Mouse (Mus musculus) hindbrain, embryonic 13.5 days (tissue): Measurements from ENCODE around the gene Nrros. TPM values are rescaled to one million over a fixed set of nuclear protein-coding genes. Genes with fewer than 3 reads are reported as not detected.
A peak's percentile ranks its signal among the peaks of the same experiment; 100 is the strongest.

ENCODE experiments used
- ATAC-seq: fragments of 200-750 bp; cut with Nextera tagmentation; 2 replicates; pipeline ENCODE4 v1.8.0; 2017; ENCODE audit warnings: moderate TSS enrichment; ENCODE audit not compliant: low FRiP score
- H3K27ac ChIP-seq: fragments of 300-500 bp; sonication (generic); 2 replicates; pipeline ENCODE4 v1.5.1; 2015; ENCODE audit warnings: inconsistent platforms, mild to moderate bottlenecking, moderate library complexity
- H3K27me3 ChIP-seq: fragments of 300-500 bp; sonication (generic); 2 replicates; pipeline ENCODE4 v1.6.1; 2015; ENCODE audit warnings: mild to moderate bottlenecking, inconsistent platforms
- H3K36me3 ChIP-seq: fragments of 300-500 bp; sonication (generic); 2 replicates; pipeline ENCODE4 v1.6.1; 2015; ENCODE audit warnings: mild to moderate bottlenecking, inconsistent platforms
- H3K4me1 ChIP-seq: fragments of 300-500 bp; sonication (generic); replicated peaks from 2 replicates; pipeline ENCODE4 v1.6.1; 2015; ENCODE audit warnings: inconsistent platforms
- H3K4me2 ChIP-seq: fragments of 300-500 bp; sonication (generic); 2 replicates; pipeline ENCODE4 v1.6.1; 2015; ENCODE audit warnings: inconsistent platforms, mild to moderate bottlenecking, moderate library complexity
- H3K4me3 ChIP-seq: fragments of 300-500 bp; sonication (generic); 2 replicates; pipeline ENCODE4 v1.5.1; 2015; ENCODE audit warnings: mild to moderate bottlenecking, inconsistent platforms
- H3K9ac ChIP-seq: fragments of 300-500 bp; sonication (generic); 2 replicates; pipeline ENCODE4 v1.6.1; 2015; ENCODE audit warnings: mild to moderate bottlenecking, inconsistent platforms
- H3K9me3 ChIP-seq: fragments of 300-500 bp; sonication (generic); 2 replicates; pipeline ENCODE4 v1.6.1; 2016; ENCODE audit warnings: inconsistent platforms
- WGBS: fragments of 180-500 bp; shearing (Covaris S2); methylation state at CpG from one replicate; pipeline ENCODE4 v1.1.7; 2015; 5-methylcytosine and 5-hydroxymethylcytosine counted together
- polyA plus RNA-seq: library from polyadenylated mRNA; unstranded; fragments of >200 nt; fragmentation: Nextera tagmentation; extraction: Ambion mirVana; gene quantifications from 2 replicates; pipeline ENCODE4 v1.2.1, GENCODE M21; 2015

Gene Nrros
- polyA plus RNA-seq, 1 experiment from 2014 or later = 8.8 TPM

GRCm38 (mm10) chr16:32176896-32177686 is 11.7 kb upstream of the Nrros start:
- 0 out of 2 replicates have a peak, but pooled peaks cover 6% of the 10 kb centered on the region for H3K4me1 ChIP-seq
- H3K4me3 ChIP-seq = no peak overlapping the region
- H3K27me3 ChIP-seq = no peaks in the 10 kb centered on the region
- 64% methylated on average over 18 of the region's 18 CpGs for WGBS
- H3K9ac ChIP-seq = no peak overlapping the region
- no peaks in the 10 kb centered on the region for H3K9me3 ChIP-seq
- no peaks in the 10 kb centered on the region for H3K36me3 ChIP-seq
- ATAC-seq = no peak
- H3K27ac ChIP-seq = no peak overlapping the region
- H3K4me2 ChIP-seq = no peak overlapping the region

- Histone ChIP-seq H3K4me2 (no peak overlapping the region), H3K4me3 (no peak overlapping the region), H3K27me3 (no peaks in the 10 kb centered on the region), H3K9ac (no peak overlapping the region), H3K9me3 (no peaks in the 10 kb centered on the region), H3K36me3 (no peaks in the 10 kb centered on the region), H3K27ac (no peak overlapping the region), H3K4me1 (0 out of 2 replicates have a peak, but pooled peaks cover 6% of the 10 kb centered on the region)
- ATAC-seq = no peak
- 89% methylated on average over 4 of the region's 4 CpGs for WGBS
These were observed 9.6 kb upstream of the Nrros start for GRCm38 (mm10) chr16:32175029-32175428.

- WGBS = 81% methylated on average over 8 of the region's 8 CpGs
- no peak overlapping the region for H3K9ac ChIP-seq
These were observed 9.1 kb upstream of the Nrros start for GRCm38 (mm10) chr16:32174340-32175005.

GRCm38 (mm10) chr16:32173401-32173800 is 8.0 kb upstream of the Nrros start:
- Histone ChIP-seq H3K36me3 (no peaks in the 10 kb centered on the region), H3K4me1 (0 out of 2 replicates have a peak, but pooled peaks cover 6% of the 10 kb centered on the region), H3K4me2 (no peak overlapping the region), H3K9ac (no peak overlapping the region), H3K4me3 (no peak overlapping the region), H3K27me3 (no peaks in the 10 kb centered on the region), H3K27ac (no peak overlapping the region), H3K9me3 (no peaks in the 10 kb centered on the region)
- 78% methylated on average over 11 of the region's 11 CpGs for WGBS
- no peak for ATAC-seq

More at GRCm38 (mm10) chr16:32174340-32175005, 9.1 kb upstream of the Nrros start:
- H3K36me3 ChIP-seq = no peaks in the 10 kb centered on the region
- H3K27ac ChIP-seq = no peak overlapping the region
- no peak overlapping the region for H3K4me3 ChIP-seq
- H3K9me3 ChIP-seq = no peaks in the 10 kb centered on the region
- H3K4me1 ChIP-seq = 0 out of 2 replicates have a peak, but pooled peaks cover 6% of the 10 kb centered on the region
- H3K4me2 ChIP-seq = no peak overlapping the region
- no peak for ATAC-seq
- no peaks in the 10 kb centered on the region for H3K27me3 ChIP-seq

GRCm38 (mm10) chr16:32171031-32171731 is 5.8 kb upstream of the Nrros start:
- H3K9me3 ChIP-seq = no peaks in the 10 kb centered on the region
- no peak overlapping the region for H3K4me2 ChIP-seq
- no peak for ATAC-seq
- no peak overlapping the region for H3K4me3 ChIP-seq
- WGBS = 91% methylated on average over 5 of the region's 5 CpGs
- no peak overlapping the region for H3K9ac ChIP-seq
- H3K36me3 ChIP-seq = no peaks in the 10 kb centered on the region
- 0 out of 2 replicates have a peak, but pooled peaks cover under 1% of the 10 kb centered on the region for H3K27me3 ChIP-seq
- H3K4me1 ChIP-seq = no peaks in the 10 kb centered on the region
- no peak overlapping the region for H3K27ac ChIP-seq

- no peak overlapping the region for H3K9ac ChIP-seq
- WGBS = 93% methylated on average over 4 of the region's 4 CpGs
- peaks cover 10% of the 10 kb centered on the region for H3K4me1 ChIP-seq
- H3K27me3 ChIP-seq = peaks cover 20% of the 10 kb centered on the region
- no peak for ATAC-seq
- H3K27ac ChIP-seq = no peak overlapping the region
- no peaks in the 10 kb centered on the region for H3K36me3 ChIP-seq
- H3K4me3 ChIP-seq = no peak overlapping the region
- H3K4me2 ChIP-seq = no peak overlapping the region
- no peaks in the 10 kb centered on the region for H3K9me3 ChIP-seq
These were observed 2.6 kb upstream of the Nrros start for GRCm38 (mm10) chr16:32167819-32168545.

GRCm38 (mm10) chr16:32164396-32165027 is 882 bp downstream of the Nrros start:
- H3K4me2 ChIP-seq = peak overlapping the region; percentile 65
- peaks cover 20% of the 10 kb centered on the region for H3K27me3 ChIP-seq
- no peaks in the 10 kb centered on the region for H3K36me3 ChIP-seq
- 79% methylated on average over 19 of the region's 19 CpGs for WGBS
- no peak overlapping the region for H3K27ac ChIP-seq
- H3K4me1 ChIP-seq = peaks cover 10% of the 10 kb centered on the region
- ATAC-seq = no peak
- H3K9ac ChIP-seq = peak overlapping the region; percentile 70; the same call in 1 of the 2 replicates
- no peaks in the 10 kb centered on the region for H3K9me3 ChIP-seq
- peak overlapping the region; percentile 35 for H3K4me3 ChIP-seq

- H3K4me1 ChIP-seq = peaks cover 10% of the 10 kb centered on the region
- no peak overlapping the region for H3K27ac ChIP-seq
- no peaks in the 10 kb centered on the region for H3K9me3 ChIP-seq
- 88% methylated on average over 5 of the region's 5 CpGs for WGBS
- H3K36me3 ChIP-seq = no peaks in the 10 kb centered on the region
- no peak for ATAC-seq
- 0 out of 2 replicates have a peak overlapping the region, but pooled peaks have one; percentile 10 for H3K4me2 ChIP-seq
- no peak overlapping the region for H3K9ac ChIP-seq
- H3K27me3 ChIP-seq = peaks cover 20% of the 10 kb centered on the region
- no peak overlapping the region for H3K4me3 ChIP-seq
These were observed 1.5 kb downstream of the Nrros start for GRCm38 (mm10) chr16:32163891-32164290.

- Histone ChIP-seq H3K27ac (no peak overlapping the region), H3K36me3 (no peaks in the 10 kb centered on the region), H3K27me3 (peaks cover 20% of the 10 kb centered on the region), H3K4me3 (no peak overlapping the region), H3K4me1 (peaks cover 10% of the 10 kb centered on the region), H3K4me2 (no peak overlapping the region), H3K9ac (no peak overlapping the region), H3K9me3 (no peaks in the 10 kb centered on the region)
- no peak for ATAC-seq
- 80% methylated on average over 4 of the region's 4 CpGs for WGBS
These were observed 2.0 kb downstream of the Nrros start for GRCm38 (mm10) chr16:32163392-32163791.

- no peak overlapping the region for H3K9ac ChIP-seq
- no peaks in the 10 kb centered on the region for H3K9me3 ChIP-seq
- peaks cover 17% of the 10 kb centered on the region for H3K27me3 ChIP-seq
- WGBS = 90% methylated on average over 9 of the region's 9 CpGs
- no peak overlapping the region for H3K27ac ChIP-seq
- no peak overlapping the region for H3K4me2 ChIP-seq
- H3K4me1 ChIP-seq = peaks cover 11% of the 10 kb centered on the region
- no peak overlapping the region for H3K4me3 ChIP-seq
- no peaks in the 10 kb centered on the region for H3K36me3 ChIP-seq
- ATAC-seq = no peak
These were observed 4.6 kb downstream of the Nrros start for GRCm38 (mm10) chr16:32160742-32161323.

GRCm38 (mm10) chr16:32158966-32159365 is 6.4 kb downstream of the Nrros start:
- H3K27me3 ChIP-seq = peaks cover 6% of the 10 kb centered on the region
- 94% methylated on average over 3 of the region's 3 CpGs for WGBS
- no peaks in the 10 kb centered on the region for H3K9me3 ChIP-seq
- H3K9ac ChIP-seq = no peak overlapping the region
- no peak overlapping the region for H3K4me2 ChIP-seq
- H3K4me3 ChIP-seq = no peak overlapping the region
- H3K4me1 ChIP-seq = peaks cover 15% of the 10 kb centered on the region; the same call in 1 of the 2 replicates
- H3K27ac ChIP-seq = no peak overlapping the region
- ATAC-seq = no peak
- H3K36me3 ChIP-seq = no peaks in the 10 kb centered on the region
